In the genomic region with DNA sequence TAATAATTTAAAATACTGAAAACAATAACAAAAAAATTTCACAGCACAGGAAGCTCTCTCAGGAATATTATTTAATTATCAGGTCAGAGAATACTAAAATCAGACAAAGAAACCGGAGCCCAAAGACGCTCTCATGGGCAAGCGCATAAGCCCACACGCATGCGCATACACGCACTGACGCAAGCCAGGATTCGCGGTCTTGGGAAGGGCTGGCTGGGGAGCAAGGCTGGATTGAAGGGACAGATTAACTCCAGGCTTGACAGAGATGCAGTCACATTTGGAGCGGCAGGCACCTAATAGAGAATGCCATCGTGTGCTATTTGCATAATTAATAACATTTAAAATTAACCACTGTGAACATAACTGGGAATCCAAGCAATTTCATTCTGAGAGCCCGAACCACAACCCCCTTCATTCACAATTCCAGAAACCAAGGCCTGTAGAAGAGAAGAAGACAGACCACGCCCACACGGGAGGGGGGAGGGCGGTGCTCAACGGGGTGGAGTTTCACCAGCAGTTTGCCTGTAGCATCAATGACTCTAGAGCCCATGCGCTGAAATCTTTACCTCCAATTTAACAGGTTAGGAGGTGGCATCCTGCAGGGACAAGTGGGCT, we compare ENCODE assay signal across 8 mouse cellular contexts.
DNase-seq lines count a peak whose midpoint lies in the region; ATAC-seq lines count a peak whose summit lies in the region.

No protein-coding gene starts in this region.

- ATAC-seq in frontal cortex, adult (ENCODE audit: low TSS enrichment), result peak; percentile 97
- peak; percentile 81 for ATAC-seq in kidney, embryonic 16.5 days (ENCODE audit: low FRiP score, low TSS enrichment)
- peak; percentile 77 for ATAC-seq in limb, embryonic 13.5 days (ENCODE audit: low FRiP score, low read depth)
- ATAC-seq in neural tube, embryonic 15.5 days (ENCODE audit: low FRiP score), result peak; percentile 95

- DNase-seq in Muller cell, postnatal 12 days (ENCODE audit: inconsistent ontology term), result peak; percentile 92
- peak; percentile 1 for DNase-seq in c-Kit-positive CD71-positive TER-119-negative erythroid progenitor cells, embryonic 14.5 days (ENCODE audit: low read depth)
- no peak for DNase-seq in gastrocnemius, postnatal 10 days
- no peak for DNase-seq in thymus, postnatal 10 days (ENCODE audit: low spot score in 2 of 2)

- no peak overlapping the region for H3K27ac ChIP-seq in kidney, embryonic 16.5 days (ENCODE audit: low read length)
- no peak overlapping the region; the same call in 1 of the 2 replicates for H3K27ac ChIP-seq in limb, embryonic 13.5 days
- peak overlapping the region; percentile 88 for H3K27ac ChIP-seq in neural tube, embryonic 15.5 days (replicated peaks)

- 14% methylated on average over 17 of the region's 17 CpGs for WGBS in kidney, embryonic 16.5 days
- 10% methylated on average over 17 of the region's 17 CpGs for WGBS in limb, embryonic 13.5 days
- WGBS in neural tube, embryonic 15.5 days, result 7% methylated on average over 17 of the region's 17 CpGs

- H3K27me3 ChIP-seq in kidney, embryonic 16.5 days (ENCODE audit: insufficient read depth, low read length), result no peaks in the 10 kb centered on the region
- H3K27me3 ChIP-seq in limb, embryonic 13.5 days, result peaks cover 16% of the 10 kb centered on the region
- H3K27me3 ChIP-seq in neural tube, embryonic 15.5 days (replicated peaks), result no peaks in the 10 kb centered on the region

- H3K4me3 ChIP-seq in kidney, embryonic 16.5 days (ENCODE audit: low read length), result peak overlapping the region; percentile 23
- H3K4me3 ChIP-seq in limb, embryonic 13.5 days, result peak overlapping the region; percentile 22
- peak overlapping the region; percentile 27 for H3K4me3 ChIP-seq in neural tube, embryonic 15.5 days (replicated peaks)

- H3K9me3 ChIP-seq in kidney, embryonic 16.5 days (ENCODE audit: low read length), result 0 out of 2 replicates have a peak, but pooled peaks cover 4% of the 10 kb centered on the region
- peaks cover 7% of the 10 kb centered on the region for H3K9me3 ChIP-seq in limb, embryonic 13.5 days
- no peaks in the 10 kb centered on the region for H3K9me3 ChIP-seq in neural tube, embryonic 15.5 days (replicated peaks)

- H3K4me2 ChIP-seq in kidney, embryonic 16.5 days (replicated peaks; ENCODE audit: low read depth, low read length), result peak overlapping the region; percentile 45
- peak overlapping the region; percentile 56 for H3K4me2 ChIP-seq in limb, embryonic 13.5 days (replicated peaks)
- peak overlapping the region; percentile 55 for H3K4me2 ChIP-seq in neural tube, embryonic 15.5 days

- no peaks in the 10 kb centered on the region for H3K4me1 ChIP-seq in kidney, embryonic 16.5 days (ENCODE audit: insufficient read depth, low read length)
- no peaks in the 10 kb centered on the region for H3K4me1 ChIP-seq in limb, embryonic 13.5 days
- H3K4me1 ChIP-seq in neural tube, embryonic 15.5 days, result no peaks in the 10 kb centered on the region

- 0 out of 2 replicates have a peak overlapping the region, but pooled peaks have one; percentile 2 for H3K9ac ChIP-seq in kidney, embryonic 16.5 days (replicated peaks; ENCODE audit: low read length)
- H3K9ac ChIP-seq in limb, embryonic 13.5 days, result no peak overlapping the region
- H3K9ac ChIP-seq in neural tube, embryonic 15.5 days (replicated peaks), result peak overlapping the region; percentile 8; the same call in 1 of the 2 replicates

- H3K36me3 ChIP-seq in kidney, embryonic 16.5 days (ENCODE audit: insufficient read depth, low read length), result no peaks in the 10 kb centered on the region
- H3K36me3 ChIP-seq in limb, embryonic 13.5 days, result no peaks in the 10 kb centered on the region
- no peaks in the 10 kb centered on the region for H3K36me3 ChIP-seq in neural tube, embryonic 15.5 days

Comparison
In these comparisons a context has a peak if more than half of its experiments do, and no peak if none do; other contexts are left out.
1. DNase-seq: peak in Muller cell, postnatal 12 days (single experiment) and c-Kit-positive CD71-positive TER-119-negative erythroid progenitor cells, embryonic 14.5 days (single experiment); none in gastrocnemius, postnatal 10 days (single experiment) and thymus, postnatal 10 days (0 of 2).
2. Peak in every context shown above with its lines, with median percentiles within 50 percentile points of each other: ATAC-seq, H3K4me2 ChIP-seq and H3K4me3 ChIP-seq.